Mouse (Mus musculus) spleen, postnatal 0 days (tissue): ENCODE data around the gene Myo9b. TPM values are rescaled to one million over a fixed set of nuclear protein-coding genes. Genes with fewer than 3 reads are reported as not detected.

Experiments
- polyA plus RNA-seq: library from polyadenylated mRNA; unstranded; fragments of >200 nt; fragmentation: Nextera tagmentation; extraction: Ambion mirVana; gene quantifications from 2 replicates; pipeline ENCODE4 v1.2.1, GENCODE M21; 2015

Myo9b gene
- 11.0 and 13.2 TPM in 2 replicates for polyA plus RNA-seq

GRCm38 (mm10) chr8:71272286-71273150 lies at the start of gene Myo9b, which contains the start of gene Haus8:
Myo9b (plus strand) TSS chr8:71272714.
Haus8 (minus strand) TSS chr8:71272934.

GRCm38 (mm10) chr8:71366771-71367528 lies 94.4 kb downstream of the Myo9b start, which contains the start of gene Use1:
Use1 (plus strand) TSS chr8:71366848.

GRCm38 (mm10) chr8:71371236-71371848 lies 98.8 kb downstream of the Myo9b start, which contains the start of gene Ocel1:
Ocel1 (plus strand) TSS chr8:71371298.

GRCm38 (mm10) chr8:71381421-71381970 lies 109.0 kb downstream of the Myo9b start, which contains the start of gene Nr2f6:
Nr2f6 (minus strand) TSS chr8:71381960.

GRCm38 (mm10) chr8:71395629-71396028 lies 123.1 kb downstream of the Myo9b start, which contains the start of gene Ushbp1:
Ushbp1 (minus strand) TSS chr8:71395802.

GRCm38 (mm10) chr8:71396639-71397305 lies 124.3 kb downstream of the Myo9b start, which contains the start of gene Babam1:
Babam1 (plus strand) TSS chr8:71396861.

GRCm38 (mm10) chr8:71405401-71406098 lies 133.0 kb downstream of the Myo9b start, which contains the start of gene Ankle1:
Ankle1 (plus strand) TSS chr8:71406010.

Other genes starting within 250 kb of the Myo9b start
- 41.4 and 47.5 TPM in 2 replicates for gene Haus8, start 220 bp downstream of the Myo9b start, polyA plus RNA-seq
- 74.6 and 89.0 TPM in 2 replicates for gene Use1, start 94.1 kb downstream of the Myo9b start, polyA plus RNA-seq
- 7.8 and 8.6 TPM in 2 replicates for gene Ocel1, start 98.6 kb downstream of the Myo9b start, polyA plus RNA-seq
- 9.6 and 13.2 TPM in 2 replicates for gene Nr2f6, start 109.2 kb downstream of the Myo9b start, polyA plus RNA-seq
- 7.3 and 10.4 TPM in 2 replicates for gene Ushbp1, start 123.1 kb downstream of the Myo9b start, polyA plus RNA-seq
- gene Babam1, start 124.1 kb downstream of the Myo9b start, polyA plus RNA-seq = 58.4 and 62.9 TPM in 2 replicates
- gene Ankle1, start 133.3 kb downstream of the Myo9b start, polyA plus RNA-seq = 44.9 and 47.2 TPM in 2 replicates
- 12.1 and 15.6 TPM in 2 replicates for gene Abhd8, start 190.9 kb downstream of the Myo9b start, polyA plus RNA-seq
- 132 and 137 TPM in 2 replicates for gene Mrpl34, start 192.2 kb downstream of the Myo9b start, polyA plus RNA-seq
- 57.6 and 58.7 TPM in 2 replicates for gene Dda1, start 196.5 kb downstream of the Myo9b start, polyA plus RNA-seq
- gene Ano8, start 213.2 kb downstream of the Myo9b start, polyA plus RNA-seq = 0.48 and 0.53 TPM in 2 replicates
- gene Gtpbp3, start 215.4 kb downstream of the Myo9b start, polyA plus RNA-seq = 8.7 and 9.3 TPM in 2 replicates
- gene Plvap, start 239.0 kb downstream of the Myo9b start, polyA plus RNA-seq = 80.9 and 96.7 TPM in 2 replicates